Mouse (Mus musculus): ENCODE measurements around the gene Hist1h2af. TPM values are rescaled to one million over a fixed set of nuclear protein-coding genes. Genes with fewer than 3 reads are reported as not detected.

Hist1h2af gene
- polyA plus RNA-seq, 1 experiment from 2014 or later: 5.5 TPM

DNA sequence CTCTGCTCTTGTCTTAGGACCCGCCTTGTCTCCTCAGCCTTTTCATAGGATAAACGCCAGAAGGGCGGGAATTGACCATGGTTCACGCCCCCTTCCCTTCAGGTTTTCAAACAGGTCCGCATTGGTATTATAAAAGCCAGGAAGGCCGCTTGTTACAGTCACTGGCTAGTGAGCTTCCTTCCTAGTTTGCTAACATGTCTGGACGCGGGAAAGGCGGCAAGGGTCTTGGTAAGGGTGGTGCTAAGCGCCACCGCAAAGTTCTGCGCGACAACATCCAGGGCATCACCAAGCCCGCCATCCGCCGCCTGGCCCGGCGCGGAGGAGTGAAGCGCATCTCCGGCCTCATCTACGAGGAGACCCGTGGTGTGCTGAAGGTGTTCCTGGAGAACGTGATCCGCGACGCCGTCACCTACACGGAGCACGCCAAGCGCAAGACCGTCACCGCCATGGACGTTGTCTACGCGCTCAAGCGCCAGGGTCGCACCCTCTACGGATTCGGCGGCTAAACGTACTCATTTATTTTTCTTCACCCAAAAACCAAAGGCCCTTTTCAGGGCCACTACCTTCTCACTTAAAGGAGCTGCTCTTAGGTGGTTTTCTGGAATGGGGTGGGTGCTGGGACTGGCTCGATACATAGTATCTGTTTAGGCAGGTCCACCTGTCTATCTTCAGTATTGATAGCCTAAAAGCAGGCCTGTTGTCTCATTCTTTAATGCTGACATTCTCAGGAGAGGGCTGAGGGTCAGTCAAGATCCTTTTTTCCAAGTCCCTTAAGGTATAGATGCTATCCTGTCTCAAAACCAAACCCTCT lies 47.9 kb downstream of the Hist1h2af start, which contains the start of gene Hist1h4d:
Hist1h4d (plus strand) TSS at position 191 of the 811 bp plus-strand sequence.
- H3K9me3 ChIP-seq: no peaks in the 10 kb centered on the region
- DNase-seq (ENCODE audit: low spot score): peak; percentile 93
- no peaks in the 10 kb centered on the region for H3K36me3 ChIP-seq (replicated peaks)
- peaks cover 37% of the 10 kb centered on the region for H3K4me1 ChIP-seq
- WGBS: under 1% methylated on average over 43 of the region's 43 CpGs
- H3K27ac ChIP-seq (replicated peaks): peak within 1 kb of the TSS; percentile 94
- no peaks in the 10 kb centered on the region for H3K27me3 ChIP-seq (replicated peaks; ENCODE audit: low read depth, poor library complexity, severe bottlenecking)
- peak within 1 kb of the TSS; percentile 65 for H3K4me3 ChIP-seq

DNA sequence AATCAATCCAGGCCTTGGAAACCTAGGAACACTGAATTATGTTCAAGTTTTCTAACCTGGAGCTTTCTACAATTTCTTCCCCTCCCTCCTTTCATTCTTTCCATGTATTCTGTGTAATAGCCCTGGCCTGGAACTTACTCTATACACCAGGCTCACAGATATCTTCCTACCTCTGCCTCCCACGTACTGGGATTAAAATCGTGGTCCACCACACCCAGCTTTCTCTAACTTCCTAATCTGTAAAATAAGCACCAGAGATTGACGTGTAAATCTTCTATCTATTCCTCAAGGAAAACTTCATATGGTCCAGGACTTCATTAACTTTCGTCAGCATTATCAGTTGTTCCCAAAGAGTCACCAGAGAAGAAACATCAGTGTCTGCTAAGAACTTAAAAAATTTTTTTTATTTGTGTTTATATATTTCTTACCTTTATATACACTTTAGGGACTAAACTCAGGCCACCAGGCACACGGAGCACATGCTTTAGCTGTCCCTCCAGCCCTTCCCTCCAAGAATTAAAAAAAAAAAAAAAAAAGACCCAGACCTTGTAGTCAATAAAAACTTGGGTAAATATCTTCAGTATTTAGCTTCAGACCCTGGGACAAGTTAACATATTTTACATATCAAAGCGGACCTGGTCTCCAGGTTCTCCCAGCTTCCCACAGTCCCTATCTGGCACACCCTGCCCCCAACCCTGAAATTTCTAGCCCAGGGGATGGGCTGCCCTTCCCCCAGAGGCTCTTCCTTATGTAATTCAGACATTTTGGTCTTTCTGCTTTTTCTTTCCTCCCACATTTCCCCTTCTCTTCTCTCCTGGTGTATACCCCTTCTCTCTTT lies 48.7 kb downstream of the Hist1h2af start:
- peak; percentile 59 for DNase-seq (ENCODE audit: low spot score)
- no peaks in the 10 kb centered on the region for H3K36me3 ChIP-seq (replicated peaks)
- WGBS: 5% methylated on average over 6 of the region's 6 CpGs
- H3K9me3 ChIP-seq: no peaks in the 10 kb centered on the region
- peak overlapping the region; percentile 94 for H3K27ac ChIP-seq (replicated peaks)
- H3K4me1 ChIP-seq: peaks cover 35% of the 10 kb centered on the region
- peak overlapping the region; percentile 65 for H3K4me3 ChIP-seq
- no peaks in the 10 kb centered on the region for H3K27me3 ChIP-seq (replicated peaks; ENCODE audit: low read depth, poor library complexity, severe bottlenecking)

DNA sequence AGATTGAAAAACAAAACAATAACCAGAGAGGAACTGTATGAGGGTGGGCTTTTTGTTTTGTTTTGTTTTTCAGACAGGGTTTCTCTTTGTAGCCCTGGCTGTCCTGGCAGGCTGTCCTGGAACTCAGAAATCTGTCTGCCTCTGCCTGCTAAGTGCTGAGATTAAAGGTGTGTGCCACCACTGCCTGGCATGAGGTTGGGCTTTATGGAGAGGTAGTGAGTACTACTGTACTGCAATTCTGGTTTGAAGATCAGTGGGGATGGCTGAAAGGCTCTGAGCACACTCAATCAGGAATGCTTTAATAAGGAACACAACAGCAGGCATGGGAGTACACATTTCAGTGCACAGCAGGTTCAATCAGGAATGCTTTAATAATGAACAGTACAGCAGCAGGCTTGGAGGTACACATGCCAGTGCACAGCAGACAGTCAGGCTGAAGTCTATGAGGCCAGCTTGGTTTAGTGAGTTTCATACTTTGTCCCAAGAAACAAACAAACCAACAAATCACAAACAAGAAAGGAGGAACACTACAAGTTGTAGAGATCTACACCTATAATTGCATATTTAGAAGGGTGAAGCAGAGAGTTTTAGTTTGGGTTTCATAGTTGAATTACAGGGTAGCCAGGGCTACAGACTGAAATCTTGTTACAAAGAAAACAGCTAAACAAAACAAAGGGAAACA lies 49.8 kb downstream of the Hist1h2af start:
- Histone ChIP-seq H3K9me3 (no peaks in the 10 kb centered on the region), H3K4me1 (peaks cover 34% of the 10 kb centered on the region), H3K4me3 (peak overlapping the region; percentile 65; the same call in 1 of the 2 replicates), H3K27ac (replicated peaks) (peak overlapping the region; percentile 94), H3K36me3 (replicated peaks) (no peaks in the 10 kb centered on the region), H3K27me3 (replicated peaks; ENCODE audit: low read depth, poor library complexity, severe bottlenecking) (no peaks in the 10 kb centered on the region)
- peak; percentile 13 for DNase-seq (ENCODE audit: low spot score)

Small RNA genes lying within 50 kb of the gene (microRNA-seq; reads per million reads assigned to microRNA genes)
- gene Gm44297 (not detected), gene Gm44359 (not detected), gene Gm44394 (not detected), gene n-TStga1 (1.8 reads per million)

Other genes with a start within 250 kb of the Hist1h2af start
- 59.9 and 60.6 TPM in 2 replicates for gene Zfp322a, start 164.7 kb upstream of the Hist1h2af start, polyA plus RNA-seq (2016; fragmentation: Nextera tagmentation; extraction: Ambion mirVana)
- 15.0 and 15.6 TPM in 2 replicates for gene Abt1, start 110.0 kb upstream of the Hist1h2af start, polyA plus RNA-seq (2016; fragmentation: Nextera tagmentation; extraction: Ambion mirVana)
- 0.12 and 0.16 TPM in 2 replicates for gene Btn1a1, start 68.0 kb upstream of the Hist1h2af start, polyA plus RNA-seq (2016; fragmentation: Nextera tagmentation; extraction: Ambion mirVana)
- 0.99 and 1.2 TPM in 2 replicates for gene Btn2a2, start 45.0 kb upstream of the Hist1h2af start, polyA plus RNA-seq (2016; fragmentation: Nextera tagmentation; extraction: Ambion mirVana)
- 2.7 and 3.0 TPM in 2 replicates for gene Hist1h4h, start 2.9 kb upstream of the Hist1h2af start, polyA plus RNA-seq (2016; fragmentation: Nextera tagmentation; extraction: Ambion mirVana)
- gene Hist1h3g, start 1.5 kb downstream of the Hist1h2af start, polyA plus RNA-seq (2016; fragmentation: Nextera tagmentation; extraction: Ambion mirVana): 6.5 and 7.7 TPM in 2 replicates
- 1.1 TPM in 2 replicates for gene Hist1h2bh, start 9.5 kb downstream of the Hist1h2af start, polyA plus RNA-seq (2016; fragmentation: Nextera tagmentation; extraction: Ambion mirVana)
- 0.97 and 1.2 TPM in 2 replicates for gene Hist1h3f, start 10.1 kb downstream of the Hist1h2af start, polyA plus RNA-seq (2016; fragmentation: Nextera tagmentation; extraction: Ambion mirVana)
- 1.00 and 1.2 TPM in 2 replicates for gene Hist1h4f, start 17.7 kb downstream of the Hist1h2af start, polyA plus RNA-seq (2016; fragmentation: Nextera tagmentation; extraction: Ambion mirVana)
- 0.58 and 0.60 TPM in 2 replicates for gene Hist1h1d, start 19.4 kb downstream of the Hist1h2af start, polyA plus RNA-seq (2016; fragmentation: Nextera tagmentation; extraction: Ambion mirVana)
- 5.8 and 6.8 TPM in 2 replicates for gene Hist1h3e, start 28.5 kb downstream of the Hist1h2af start, polyA plus RNA-seq (2016; fragmentation: Nextera tagmentation; extraction: Ambion mirVana)
- 96.8 and 97.7 TPM in 2 replicates for gene Hist1h2ae, start 37.3 kb downstream of the Hist1h2af start, polyA plus RNA-seq (2016; fragmentation: Nextera tagmentation; extraction: Ambion mirVana)
- gene Hist1h2bg, start 37.5 kb downstream of the Hist1h2af start, polyA plus RNA-seq (2016; fragmentation: Nextera tagmentation; extraction: Ambion mirVana): 7.0 and 9.8 TPM in 2 replicates
- 4.0 and 4.8 TPM in 2 replicates for gene Hist1h2bf, start 40.3 kb downstream of the Hist1h2af start, polyA plus RNA-seq (2016; fragmentation: Nextera tagmentation; extraction: Ambion mirVana)
- gene Hist1h2ad, start 40.5 kb downstream of the Hist1h2af start, polyA plus RNA-seq (2016; fragmentation: Nextera tagmentation; extraction: Ambion mirVana): 0.97 and 3.8 TPM in 2 replicates
- 9.3 and 10.5 TPM in 2 replicates for gene Hist1h3d, start 41.9 kb downstream of the Hist1h2af start, polyA plus RNA-seq (2016; fragmentation: Nextera tagmentation; extraction: Ambion mirVana)
- 97.2 and 97.7 TPM in 2 replicates for gene Hist1h4d, start 47.7 kb downstream of the Hist1h2af start, polyA plus RNA-seq (2016; fragmentation: Nextera tagmentation; extraction: Ambion mirVana)
- 3.1 and 4.0 TPM in 2 replicates for gene Hist1h2be, start 87.2 kb downstream of the Hist1h2af start, polyA plus RNA-seq (2016; fragmentation: Nextera tagmentation; extraction: Ambion mirVana)
- gene Hist1h1e, start 88.7 kb downstream of the Hist1h2af start, polyA plus RNA-seq (2016; fragmentation: Nextera tagmentation; extraction: Ambion mirVana): 18.4 and 19.5 TPM in 2 replicates
- gene Hist1h2ac, start 150.0 kb downstream of the Hist1h2af start, polyA plus RNA-seq (2016; fragmentation: Nextera tagmentation; extraction: Ambion mirVana): 0.91 and 1.3 TPM in 2 replicates
- 19.0 and 20.3 TPM in 2 replicates for gene Hist1h2bc, start 150.3 kb downstream of the Hist1h2af start, polyA plus RNA-seq (2016; fragmentation: Nextera tagmentation; extraction: Ambion mirVana)
- 0.28 TPM in 1 of 2 replicates, not detected in the other for gene Hist1h1t, start 161.9 kb downstream of the Hist1h2af start, polyA plus RNA-seq (2016; fragmentation: Nextera tagmentation; extraction: Ambion mirVana)
- gene Hist1h4c, start 164.5 kb downstream of the Hist1h2af start, polyA plus RNA-seq (2016; fragmentation: Nextera tagmentation; extraction: Ambion mirVana): 6.6 and 6.8 TPM in 2 replicates
- gene Hfe, start 176.9 kb downstream of the Hist1h2af start, polyA plus RNA-seq (2016; fragmentation: Nextera tagmentation; extraction: Ambion mirVana): 1.5 and 2.0 TPM in 2 replicates
- 9.1 and 9.2 TPM in 2 replicates for gene Hist1h1c, start 204.9 kb downstream of the Hist1h2af start, polyA plus RNA-seq (2016; fragmentation: Nextera tagmentation; extraction: Ambion mirVana)
- gene Hist1h3c, start 211.7 kb downstream of the Hist1h2af start, polyA plus RNA-seq (2016; fragmentation: Nextera tagmentation; extraction: Ambion mirVana): 8.6 and 10.0 TPM in 2 replicates
- 1.9 and 2.9 TPM in 2 replicates for gene Hist1h2bb, start 212.8 kb downstream of the Hist1h2af start, polyA plus RNA-seq (2016; fragmentation: Nextera tagmentation; extraction: Ambion mirVana)
- gene Hist1h2ab, start 217.2 kb downstream of the Hist1h2af start, polyA plus RNA-seq (2016; fragmentation: Nextera tagmentation; extraction: Ambion mirVana): 39.1 and 43.8 TPM in 2 replicates
- 9.5 and 10.3 TPM in 2 replicates for gene Hist1h3b, start 218.4 kb downstream of the Hist1h2af start, polyA plus RNA-seq (2016; fragmentation: Nextera tagmentation; extraction: Ambion mirVana)
- 2.8 and 7.1 TPM in 2 replicates for gene Hist1h4b, start 223.1 kb downstream of the Hist1h2af start, polyA plus RNA-seq (2016; fragmentation: Nextera tagmentation; extraction: Ambion mirVana)
- gene Hist1h4a, start 227.3 kb downstream of the Hist1h2af start, polyA plus RNA-seq (2016; fragmentation: Nextera tagmentation; extraction: Ambion mirVana): 0.54 and 0.65 TPM in 2 replicates
- gene Hist1h3a, start 228.5 kb downstream of the Hist1h2af start, polyA plus RNA-seq (2016; fragmentation: Nextera tagmentation; extraction: Ambion mirVana): 4.7 and 5.0 TPM in 2 replicates
- gene Hist1h1a, start 229.8 kb downstream of the Hist1h2af start, polyA plus RNA-seq (2016; fragmentation: Nextera tagmentation; extraction: Ambion mirVana): 2.7 and 4.0 TPM in 2 replicates
- gene Trim38, start 236.0 kb downstream of the Hist1h2af start, polyA plus RNA-seq (2016; fragmentation: Nextera tagmentation; extraction: Ambion mirVana): 0.26 TPM in 1 of 2 replicates, not detected in the other

Data from embryonic facial prominence, embryonic 10.5 days (tissue).